Mouse (Mus musculus) kidney, adult 11 months (tissue): ENCODE measurements around the gene Eln.

Source experiments
- DNase-seq: peaks from one replicate; pipeline ENCODE4 v3.0.0; 2022

Eln gene

DNA sequence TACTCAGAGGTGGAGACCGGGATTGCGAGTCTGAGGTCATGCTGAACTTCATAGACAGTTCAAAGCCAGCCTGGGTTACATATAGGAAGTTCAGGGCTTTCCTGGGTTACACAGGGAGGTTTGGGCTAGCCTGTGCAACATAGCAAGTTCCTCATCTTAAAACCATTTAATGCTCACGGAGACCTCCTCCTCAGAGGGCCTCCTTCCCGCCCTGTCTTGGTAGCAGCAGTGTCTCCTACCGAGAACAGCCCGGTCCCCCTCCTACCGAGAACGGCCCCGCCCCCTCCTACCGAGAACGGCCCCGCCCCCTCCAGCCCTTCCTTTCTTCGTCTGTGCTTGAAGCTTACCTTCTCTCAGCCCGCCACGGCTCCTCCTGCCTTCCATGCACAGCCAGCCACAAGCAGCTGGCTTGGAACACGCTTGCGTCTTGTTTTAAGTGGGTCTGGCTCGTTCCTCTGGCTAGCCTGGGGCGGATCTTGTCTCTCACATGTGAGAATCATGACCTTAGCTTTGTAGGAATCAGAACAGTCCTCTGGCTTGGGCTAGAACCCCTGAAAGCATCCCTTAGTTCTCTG, 4.8 kb downstream of the Eln start:
- DNase-seq: no peak

- DNase-seq: peak; percentile 20
Observed at GRCm38 (mm10) chr5:134740501-134741341, 6.4 kb downstream of the Eln start.

- no peak for DNase-seq
Observed at GRCm38 (mm10) chr5:134739951-134740350, 7.2 kb downstream of the Eln start.

DNA sequence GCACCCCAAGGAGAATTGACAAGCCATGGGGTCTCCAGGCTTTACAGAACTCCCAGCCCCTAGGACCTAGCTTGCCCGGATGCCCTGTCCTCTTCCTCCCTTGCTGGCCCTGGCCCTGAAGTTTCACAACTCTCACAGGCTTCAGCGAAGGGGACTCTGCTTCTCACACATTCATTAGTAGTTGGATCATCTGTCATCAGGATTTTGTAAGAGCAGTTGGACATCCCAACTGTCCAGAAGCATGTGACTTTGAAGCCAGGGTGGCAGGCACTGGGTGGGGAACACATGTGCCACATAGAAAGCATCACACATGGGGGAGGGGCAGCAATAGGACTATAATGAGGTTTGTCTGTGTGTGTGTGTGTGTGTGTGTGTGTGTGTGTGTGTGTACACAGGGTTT, 12.2 kb downstream of the Eln start:
- no peak for DNase-seq

DNA sequence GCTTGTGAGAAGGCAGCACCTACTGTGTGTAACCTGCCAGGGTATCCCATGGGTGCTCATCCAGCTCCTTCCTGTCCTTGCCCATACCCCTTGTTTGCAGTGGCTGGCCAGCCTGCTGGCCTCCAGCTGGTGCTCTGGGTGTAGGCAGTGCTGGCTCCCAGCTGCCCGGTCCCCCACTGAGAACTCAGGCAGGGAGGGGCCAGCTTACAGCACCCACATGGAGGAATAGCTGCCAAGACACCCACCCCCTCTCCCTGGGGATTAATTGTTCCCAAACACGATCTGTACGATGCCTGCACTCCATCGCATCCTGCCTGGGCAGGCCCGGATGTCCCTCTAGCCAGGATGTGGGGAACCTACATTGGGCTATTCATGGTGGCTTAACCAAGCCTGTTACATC, 13.1 kb downstream of the Eln start:
- no peak for DNase-seq

GRCm38 (mm10) chr5:134733241-134733640, 13.9 kb downstream of the Eln start:
- no peak for DNase-seq

DNA sequence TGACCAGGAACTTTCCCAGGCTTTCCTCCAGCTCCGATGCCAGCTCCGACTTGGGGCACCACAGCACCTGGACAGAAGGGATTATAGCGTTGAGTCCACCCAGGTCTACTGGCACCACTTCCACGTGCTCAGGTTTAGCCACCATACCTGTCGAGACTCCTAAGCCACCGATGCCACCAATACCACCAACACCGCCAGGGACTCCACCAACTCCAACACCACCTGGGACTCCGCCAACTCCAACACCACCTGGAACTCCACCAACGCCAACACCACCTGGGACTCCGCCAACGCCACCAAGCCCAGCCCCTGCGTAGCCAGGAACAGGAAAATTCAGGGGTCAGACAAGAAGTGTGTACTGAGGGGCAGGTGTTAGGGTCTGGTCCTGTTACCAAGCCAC, 18.0 kb downstream of the Eln start:
- DNase-seq: no peak

GRCm38 (mm10) chr5:134728535-134728934, 18.6 kb downstream of the Eln start:
- no peak for DNase-seq

DNA sequence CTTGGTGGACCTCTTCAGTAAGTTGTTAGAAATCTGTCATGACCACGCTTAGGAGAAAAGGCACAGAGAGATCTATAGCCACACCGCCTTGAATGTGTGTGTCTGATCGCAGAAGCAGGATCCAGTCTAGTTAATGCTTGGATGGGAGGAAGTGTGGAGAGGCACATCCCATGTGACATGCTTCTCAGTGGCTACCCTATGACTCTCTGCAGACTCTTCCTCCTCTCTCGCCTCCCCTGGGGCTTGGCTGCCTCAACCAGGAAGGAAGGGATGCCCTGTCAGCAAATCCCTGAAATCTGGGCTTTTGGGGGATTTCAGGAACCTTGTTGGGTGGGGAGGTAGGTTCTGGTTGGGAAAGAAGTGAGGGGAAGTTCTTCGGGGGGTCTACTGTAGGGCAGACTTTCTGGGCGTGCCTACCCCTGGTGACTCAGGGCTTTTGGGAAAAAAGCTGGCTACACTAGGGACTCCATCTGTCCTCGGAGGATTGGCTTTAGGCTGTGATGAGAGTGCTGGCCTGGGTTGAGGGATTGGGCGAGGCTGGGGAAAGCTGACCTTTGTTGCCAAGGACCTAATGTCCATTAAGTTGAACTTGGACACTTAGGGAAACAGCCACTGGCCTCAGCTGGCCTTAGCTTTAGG, 20.0 kb downstream of the Eln start:
- DNase-seq: no peak

GRCm38 (mm10) chr5:134725299-134725698, 21.8 kb downstream of the Eln start:
- no peak for DNase-seq

GRCm38 (mm10) chr5:134720058-134720457, 27.1 kb downstream of the Eln start:
- no peak for DNase-seq

GRCm38 (mm10) chr5:134711076-134711475, 36.0 kb downstream of the Eln start:
- DNase-seq: no peak

- DNase-seq: no peak
Observed at GRCm38 (mm10) chr5:134709275-134709674, 37.8 kb downstream of the Eln start.

GRCm38 (mm10) chr5:134704157-134704556, 43.0 kb downstream of the Eln start:
- DNase-seq: peak; percentile 54

- no peak for DNase-seq
Observed at GRCm38 (mm10) chr5:134695539-134695938, 51.6 kb downstream of the Eln start.

DNA sequence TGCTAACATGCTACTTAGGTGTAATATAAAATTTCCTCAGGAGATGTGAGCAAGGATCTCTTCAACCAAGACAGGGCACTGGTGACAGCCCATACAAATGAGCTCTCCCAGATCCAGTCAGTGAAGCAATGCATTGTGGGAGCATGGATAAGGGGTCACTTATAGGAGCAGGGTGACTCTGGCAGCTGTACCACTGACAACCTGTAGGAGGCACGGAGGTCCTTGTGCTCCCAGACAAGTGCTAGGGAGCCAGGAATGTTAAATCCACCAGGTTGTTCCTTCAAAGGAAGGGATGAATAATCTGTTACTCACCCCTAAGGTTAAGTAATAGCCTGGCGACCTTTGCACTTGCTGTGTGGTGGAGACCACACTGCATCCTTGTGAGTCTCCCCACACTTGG, 52.0 kb downstream of the Eln start:
- no peak for DNase-seq

- DNase-seq: no peak
Observed at GRCm38 (mm10) chr5:134692704-134693103, 54.4 kb downstream of the Eln start.

GRCm38 (mm10) chr5:134688718-134689284, 58.3 kb downstream of the Eln start:
- peak; percentile 100 for DNase-seq

DNA sequence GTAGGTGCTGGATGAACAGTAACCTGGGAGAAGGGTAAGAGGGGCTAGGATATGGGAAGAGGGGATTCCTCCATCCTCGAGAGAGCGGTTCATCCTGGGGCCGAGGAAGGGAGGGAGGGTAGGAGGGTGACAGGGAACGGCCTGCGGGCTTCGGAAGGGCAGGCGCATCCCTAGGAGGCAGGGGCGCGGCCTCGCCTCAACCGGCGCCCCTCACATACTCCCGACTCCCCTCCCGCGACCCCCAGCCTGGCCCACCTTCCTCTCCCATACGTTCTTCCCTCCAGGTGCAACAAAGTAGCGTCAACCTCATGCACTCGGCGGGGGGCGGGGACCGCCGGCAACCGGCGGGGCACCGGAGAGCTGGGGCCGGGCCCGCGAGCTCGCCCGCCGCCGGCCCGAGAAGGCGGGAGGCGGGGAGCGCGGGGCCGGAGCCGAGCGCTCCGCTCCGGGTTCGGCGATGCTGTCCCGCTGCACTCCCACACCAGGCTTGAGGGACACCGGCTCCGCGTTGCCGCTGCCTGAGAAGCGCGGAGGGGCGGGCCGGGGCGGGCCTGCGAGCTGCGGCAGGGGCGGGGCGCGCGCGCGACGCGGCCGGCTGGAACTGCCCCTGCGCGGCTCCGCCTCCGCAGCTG, 58.9 kb downstream of the Eln start, which contains the start of gene Limk1:
Limk1 (minus strand) TSS at position 513 of the 632 bp plus-strand sequence.
- no peak for DNase-seq

DNA sequence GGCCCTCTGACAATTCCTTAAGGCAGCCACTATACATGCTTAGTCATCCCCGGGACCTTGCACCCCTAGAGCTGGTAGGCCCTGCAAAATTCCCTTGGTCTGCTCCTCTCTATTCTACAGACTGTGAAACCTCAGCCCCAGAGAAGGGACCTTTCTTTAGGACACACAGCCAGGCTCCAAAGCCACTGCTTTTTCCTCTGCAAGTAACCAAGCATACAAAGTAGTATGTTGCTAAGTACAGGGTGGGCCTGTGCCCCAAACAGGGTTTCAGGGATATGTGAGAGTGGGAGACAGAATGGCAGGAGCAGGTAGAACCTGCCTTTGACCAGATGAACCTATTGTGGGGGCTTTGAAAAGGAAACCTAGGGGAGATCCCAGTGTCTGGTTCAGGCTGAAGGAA, 59.9 kb downstream of the Eln start:
- no peak for DNase-seq

DNA sequence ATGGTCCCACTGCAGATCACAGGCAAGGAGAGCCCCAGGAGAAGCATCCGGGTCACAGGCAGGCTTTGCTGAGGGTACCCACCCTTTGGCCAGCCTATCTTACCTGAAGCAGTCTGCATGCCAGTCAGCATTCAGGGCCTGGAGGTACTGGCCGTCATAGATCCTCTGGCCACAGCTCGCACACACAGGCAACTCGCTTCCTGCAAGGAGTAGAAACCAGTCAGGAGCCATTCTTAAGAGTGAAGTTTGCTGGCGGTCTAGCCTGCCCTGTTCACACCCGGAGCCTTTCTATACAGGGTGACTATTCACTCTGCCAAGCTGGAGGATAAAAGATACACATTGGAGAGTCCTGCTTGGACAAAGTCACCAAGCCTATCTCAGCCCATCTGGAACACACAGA, 60.6 kb downstream of the Eln start:
- no peak for DNase-seq

DNA sequence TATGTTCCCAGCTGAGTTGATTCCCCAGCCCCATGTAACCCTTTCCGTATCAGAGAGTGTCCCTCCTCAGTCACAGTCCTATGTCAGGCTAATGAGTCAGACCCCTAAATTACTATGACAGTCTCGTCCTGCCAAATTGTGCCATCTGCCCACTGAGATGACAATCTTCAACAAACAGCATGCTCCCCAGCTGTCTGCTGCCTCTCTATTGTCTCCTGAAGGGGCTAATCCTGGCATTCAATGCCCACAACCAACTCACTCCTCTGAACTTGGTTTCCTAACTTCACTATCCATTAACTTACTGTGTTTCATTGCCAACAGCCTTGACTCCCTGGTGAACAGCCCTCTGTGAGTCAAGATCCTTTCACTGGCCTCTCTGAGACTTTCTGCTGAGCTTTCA, 62.7 kb downstream of the Eln start:
- no peak for DNase-seq

DNA sequence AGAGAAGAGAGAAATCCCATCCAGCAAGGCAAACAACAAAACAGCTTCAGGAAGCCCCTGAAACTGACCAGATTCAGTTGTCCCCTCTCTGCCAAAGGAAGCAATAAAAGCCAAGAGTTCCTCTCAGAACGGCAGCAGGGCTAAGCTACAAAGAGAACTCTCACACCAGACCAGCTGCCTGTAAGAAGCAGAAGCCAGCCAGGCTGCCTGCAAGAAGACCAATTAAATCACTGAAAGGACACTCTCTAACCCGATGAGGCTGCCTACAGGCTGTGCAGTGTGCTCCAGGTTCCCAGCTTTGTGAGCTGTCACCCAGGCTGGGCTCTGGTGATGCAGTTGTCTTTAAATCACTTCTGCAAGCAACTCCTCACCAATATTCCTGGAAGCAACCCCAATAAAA, 63.3 kb downstream of the Eln start:
- DNase-seq: no peak
